Mouse (Mus musculus) c-Kit-negative CD71-positive TER-119-positive erythroid progenitor cells, embryonic 14.5 days (primary cell): ENCODE measurements around the gene Uxt.

Experiments
- DNase-seq: peaks from one replicate; pipeline ENCODE4 v3.0.0-alpha.2; 2013; ENCODE audit warnings: low read depth, low spot score

Gene Uxt

GRCm38 (mm10) chrX:20961477-20962378 lies at the start of gene Uxt:
Uxt (minus strand) TSS chrX:20962017.
- peak; percentile 71 for DNase-seq

- no peak for DNase-seq
Measured at GRCm38 (mm10) chrX:20980901-20981300, 19.1 kb upstream of the Uxt start.

- peak; percentile 64 for DNase-seq
Measured at GRCm38 (mm10) chrX:20950191-20950880, 11.5 kb downstream of the Uxt start, which contains the start of gene Elk1. Elk1 (minus strand) TSS chrX:20950608.

- no peak for DNase-seq
Measured at GRCm38 (mm10) chrX:20946055-20946454, 15.8 kb downstream of the Uxt start.

GRCm38 (mm10) chrX:20931963-20932362 lies 29.9 kb downstream of the Uxt start:
- no peak for DNase-seq

- DNase-seq, result no peak
Measured at GRCm38 (mm10) chrX:20931364-20931763, 30.5 kb downstream of the Uxt start, which contains the start of gene Cfp. Cfp (minus strand) TSS chrX:20931555.

GRCm38 (mm10) chrX:20929859-20930258 lies 32.0 kb downstream of the Uxt start:
- DNase-seq, result no peak

- DNase-seq, result no peak
Measured at GRCm38 (mm10) chrX:20924976-20925375, 36.8 kb downstream of the Uxt start.

- DNase-seq, result no peak
Measured at GRCm38 (mm10) chrX:20923506-20923905, 38.3 kb downstream of the Uxt start.

- no peak for DNase-seq
Measured at GRCm38 (mm10) chrX:20921366-20921765, 40.5 kb downstream of the Uxt start.

GRCm38 (mm10) chrX:20920844-20921364 lies 40.9 kb downstream of the Uxt start, which contains the start of gene Syn1:
Syn1 (minus strand) TSS chrX:20921004.
- no peak for DNase-seq

- no peak for DNase-seq
Measured at GRCm38 (mm10) chrX:20920249-20920843, 41.5 kb downstream of the Uxt start.

GRCm38 (mm10) chrX:20915075-20915474 lies 46.7 kb downstream of the Uxt start:
- DNase-seq, result no peak

- no peak for DNase-seq
Measured at GRCm38 (mm10) chrX:20913726-20914125, 48.1 kb downstream of the Uxt start.

GRCm38 (mm10) chrX:20910074-20910473 lies 51.7 kb downstream of the Uxt start:
- DNase-seq, result peak; percentile 20
